Mouse (Mus musculus): ENCODE measurements around the gene Gm14851.
"Not testable (repeated sequence)": the region's sequence is repeated elsewhere in the genome, so short reads cannot be mapped to it uniquely, and the experiment has no call there.

The Gm14851 gene

DNA sequence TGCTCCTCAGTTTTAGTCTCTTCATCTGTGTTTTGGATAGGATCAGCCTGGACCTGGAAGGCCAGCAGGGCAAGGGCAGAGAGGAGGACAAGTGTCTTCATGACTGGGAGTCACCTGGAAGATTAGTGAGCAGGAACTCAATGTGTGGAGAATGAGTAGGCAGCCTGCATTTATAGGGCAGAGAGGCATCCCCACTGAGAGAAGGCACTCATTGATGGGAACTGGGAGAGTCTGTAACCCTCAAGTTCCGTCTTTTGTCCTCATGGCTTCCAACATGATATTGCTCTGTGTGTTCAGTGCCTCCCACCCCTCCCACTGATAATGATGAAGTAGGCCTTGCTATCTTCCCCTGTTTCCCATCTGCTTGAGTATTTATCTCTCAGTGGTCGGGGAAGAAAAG, at the start of gene Gm14851:
Gm14851 (minus strand) TSS at position 101 of the 400 bp plus-strand sequence.
- DNase-seq = not testable (repeated sequence)

DNA sequence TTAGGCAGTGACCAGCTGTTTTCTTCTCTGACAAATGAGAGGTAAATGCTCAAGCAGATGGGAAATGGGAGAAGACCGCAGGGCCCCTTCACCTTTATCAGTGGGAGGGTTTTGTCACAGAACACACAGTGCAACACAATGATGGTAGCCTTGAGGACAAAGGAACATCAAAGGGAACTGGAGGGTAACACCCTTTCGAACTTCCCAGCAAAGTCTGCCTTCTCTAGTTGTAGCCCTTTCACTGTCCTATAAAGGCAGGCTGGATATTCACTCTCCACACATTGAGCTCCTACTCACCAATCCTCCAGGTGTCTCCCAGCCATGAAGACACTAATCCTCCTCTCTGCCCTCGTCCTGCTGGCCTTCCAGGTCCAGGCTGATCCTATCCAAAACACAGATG, 38.5 kb upstream of the Gm14851 start, which contains the start of gene Defa30:
Defa30 (plus strand) TSS at position 301 of the 400 bp plus-strand sequence.
- DNase-seq = not testable (repeated sequence)

DNA sequence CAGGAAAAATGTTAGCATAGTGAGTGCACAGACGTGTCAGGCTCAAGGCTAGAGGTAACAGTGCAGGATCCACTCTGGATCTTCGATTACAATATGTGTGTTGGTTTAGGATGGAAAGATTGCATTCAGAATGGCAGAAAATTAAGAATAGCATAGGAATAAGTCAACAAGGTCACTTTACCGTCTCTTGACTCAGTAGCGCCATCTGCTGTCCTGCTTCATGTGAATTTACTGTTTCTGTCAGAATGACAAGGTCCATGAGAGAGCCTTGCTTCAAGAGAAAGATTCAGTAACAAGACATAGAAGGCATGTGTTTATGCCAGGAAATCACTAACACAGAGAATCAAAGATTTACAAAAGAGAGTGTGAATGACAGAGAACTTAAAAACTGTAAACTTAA, 2.7 kb downstream of the Gm14851 start:
- DNase-seq = peak in 1 of 2 experiments; percentile 25

GRCm38 (mm10) chr8:21084142-21084541, 11.7 kb downstream of the Gm14851 start, which contains the start of gene Defa25:
Defa25 (plus strand) TSS chr8:21084442.
- DNase-seq = not testable (repeated sequence)

DNA sequence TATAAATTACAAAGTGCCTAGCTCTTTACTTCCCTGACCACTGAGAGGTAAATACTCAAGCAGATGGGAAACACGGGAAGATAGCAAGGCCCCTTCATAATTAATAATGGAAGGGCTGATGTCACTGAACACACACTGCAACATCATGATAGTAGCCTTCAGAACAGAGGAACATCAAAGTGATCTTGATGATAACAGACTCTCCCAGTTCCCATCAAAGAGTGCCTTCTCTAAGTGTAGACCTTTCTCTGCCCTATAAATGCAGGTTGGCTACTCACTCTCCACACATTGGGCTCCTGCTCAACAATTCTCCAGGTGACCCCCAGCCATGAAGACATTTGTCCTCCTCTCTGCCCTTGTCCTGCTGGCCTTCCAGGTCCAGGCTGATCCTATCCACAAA, 31.1 kb downstream of the Gm14851 start, which contains the start of gene Defa35:
Defa35 (plus strand) TSS at position 301 of the 400 bp plus-strand sequence.
- not testable (repeated sequence) for DNase-seq

DNA sequence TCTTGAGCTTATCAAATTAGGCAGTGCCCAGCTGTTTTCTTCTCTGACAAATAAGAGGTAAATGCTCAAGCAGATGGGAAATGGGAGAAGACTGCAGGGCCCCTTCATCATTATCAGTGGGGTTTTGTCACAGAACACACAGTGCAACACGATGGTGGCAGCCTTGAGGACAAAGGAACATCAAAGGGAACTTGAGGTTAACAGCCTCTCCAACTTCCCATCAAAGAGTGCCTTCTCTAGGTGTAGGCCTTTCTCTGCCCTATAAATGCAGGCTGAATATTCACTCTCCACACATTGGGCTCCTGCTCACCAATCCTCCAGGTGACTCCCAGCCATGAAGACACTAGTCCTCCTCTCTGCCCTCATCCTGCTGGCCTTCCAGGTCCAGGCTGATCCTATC, 41.1 kb downstream of the Gm14851 start, which contains the start of gene Defa23:
Defa23 (plus strand) TSS at position 301 of the 400 bp plus-strand sequence.
- DNase-seq = not testable (repeated sequence)
